Mouse (Mus musculus): ENCODE results near the gene D630023F18Rik.

DNA sequence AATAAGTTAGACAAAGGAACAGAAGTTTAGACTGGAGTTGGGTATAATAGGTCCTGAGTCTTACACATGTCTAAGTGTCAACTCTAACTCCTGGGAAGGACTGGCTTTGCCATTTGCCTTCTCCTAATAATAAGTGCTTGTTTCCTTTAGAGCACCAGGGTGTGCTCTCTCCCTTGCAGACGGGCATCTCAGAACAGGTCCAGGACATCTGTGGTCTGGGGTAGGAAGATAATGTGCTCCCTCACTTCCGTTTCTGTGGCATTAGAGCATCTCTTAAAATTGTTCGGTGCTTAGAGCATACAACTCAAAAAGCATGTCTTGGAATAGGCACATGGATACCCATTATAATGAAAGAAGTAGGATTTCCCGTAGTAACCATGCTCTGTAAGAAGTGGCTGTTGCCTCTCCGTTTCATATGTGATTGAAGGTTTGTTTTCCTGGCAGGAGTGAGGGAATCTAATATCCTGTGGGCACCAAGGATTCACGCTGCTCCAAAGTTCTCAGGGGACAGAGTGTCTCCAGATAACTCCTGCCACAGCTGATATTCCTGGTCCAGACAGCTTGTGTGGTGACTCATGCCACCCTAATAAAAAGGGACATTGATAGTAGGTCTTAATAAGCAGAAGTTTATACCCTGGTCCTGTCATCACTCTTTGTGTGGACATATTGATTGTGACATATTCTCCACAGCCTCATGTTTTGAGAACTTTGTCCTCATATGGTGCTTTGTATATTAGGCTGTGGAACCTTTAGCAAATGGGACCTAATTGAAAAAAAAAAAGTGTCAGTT, 34.3 kb downstream of the D630023F18Rik start:
- TF ChIP-seq POLR2A (IDR thresholded peaks at IDR 0.05; ENCODE audit: control insufficient read depth, extremely low read depth, insufficient read depth, low read length, poor library complexity) (no peak), CTCF (IDR thresholded peaks at IDR 0.05; ENCODE audit: borderline replicate concordance, control insufficient read depth, extremely low read depth, insufficient read depth, low read length, poor library complexity) (no peak)

All from thymus, adult 2 months (tissue).